Mouse (Mus musculus): ENCODE results near the gene Ccdc12. TPM values are rescaled to one million over a fixed set of nuclear protein-coding genes. Genes with fewer than 3 reads are reported as not detected.

Ccdc12 gene
- total RNA-seq, 2 experiments from 2014 or later: 65.9 to 74.9 TPM

DNA sequence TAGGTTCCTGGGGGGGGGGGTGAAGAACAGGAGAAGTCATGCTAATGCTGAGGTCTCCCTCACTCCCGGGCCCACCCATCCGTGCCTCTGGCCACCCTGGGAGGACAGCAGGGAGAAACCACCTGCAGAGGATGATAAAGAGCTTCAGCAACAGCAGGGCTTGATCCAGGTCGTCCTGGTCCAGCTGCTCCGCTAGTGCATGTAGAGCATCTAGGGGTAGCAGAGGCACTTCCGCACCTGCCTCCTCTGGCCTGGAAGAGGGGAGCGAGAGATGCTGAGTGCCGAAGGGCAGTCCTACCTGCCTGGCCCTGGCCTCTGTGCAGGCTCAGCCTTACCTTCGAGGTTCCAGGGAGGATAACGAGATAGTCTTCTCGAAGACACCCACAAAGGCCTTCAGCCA, 12.0 kb upstream of the Ccdc12 start:
- DNase-seq (ENCODE audit: low spot score in 2 of 2): no peak

DNA sequence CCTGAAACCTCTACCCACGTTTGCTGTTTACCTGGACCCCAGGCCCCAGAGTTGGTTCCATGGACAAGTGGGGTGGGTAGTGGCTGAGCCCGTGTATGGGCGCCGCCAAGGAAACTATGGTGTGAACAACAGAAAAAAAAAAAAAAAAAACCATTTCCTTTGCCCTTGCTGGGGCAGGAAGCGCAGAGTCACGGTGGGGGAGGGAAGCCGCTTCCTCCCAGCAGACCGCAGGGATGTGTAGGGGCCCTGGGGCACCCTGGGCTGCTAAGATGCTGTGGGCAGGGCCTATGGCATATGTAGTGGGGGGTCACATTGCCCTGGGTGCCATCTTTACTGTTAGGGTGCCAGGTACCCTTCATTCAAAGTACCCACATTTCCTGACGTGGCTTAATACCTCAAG, 11.1 kb upstream of the Ccdc12 start:
- no peak for DNase-seq (ENCODE audit: low spot score in 2 of 2)

DNA sequence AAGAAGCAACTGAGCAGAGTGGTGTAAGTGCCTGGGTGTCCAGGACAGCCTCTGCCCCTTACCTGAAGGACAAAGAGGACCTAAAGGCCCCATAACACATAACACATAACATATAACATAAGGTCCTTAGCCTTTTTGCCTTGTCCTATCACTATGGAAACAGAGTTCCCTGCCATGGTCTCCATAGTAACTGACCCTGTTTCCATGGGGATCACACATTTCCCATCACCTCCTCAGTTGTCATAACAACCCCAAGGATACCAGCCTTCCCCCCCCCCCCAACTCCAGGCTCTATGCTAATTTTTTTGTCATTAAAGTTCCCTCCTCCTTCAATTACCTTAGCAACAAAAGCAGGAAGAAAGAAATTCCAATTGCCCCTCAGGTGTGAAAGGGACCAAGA, 6.5 kb upstream of the Ccdc12 start:
- no peak for DNase-seq (ENCODE audit: low spot score in 2 of 2)

DNA sequence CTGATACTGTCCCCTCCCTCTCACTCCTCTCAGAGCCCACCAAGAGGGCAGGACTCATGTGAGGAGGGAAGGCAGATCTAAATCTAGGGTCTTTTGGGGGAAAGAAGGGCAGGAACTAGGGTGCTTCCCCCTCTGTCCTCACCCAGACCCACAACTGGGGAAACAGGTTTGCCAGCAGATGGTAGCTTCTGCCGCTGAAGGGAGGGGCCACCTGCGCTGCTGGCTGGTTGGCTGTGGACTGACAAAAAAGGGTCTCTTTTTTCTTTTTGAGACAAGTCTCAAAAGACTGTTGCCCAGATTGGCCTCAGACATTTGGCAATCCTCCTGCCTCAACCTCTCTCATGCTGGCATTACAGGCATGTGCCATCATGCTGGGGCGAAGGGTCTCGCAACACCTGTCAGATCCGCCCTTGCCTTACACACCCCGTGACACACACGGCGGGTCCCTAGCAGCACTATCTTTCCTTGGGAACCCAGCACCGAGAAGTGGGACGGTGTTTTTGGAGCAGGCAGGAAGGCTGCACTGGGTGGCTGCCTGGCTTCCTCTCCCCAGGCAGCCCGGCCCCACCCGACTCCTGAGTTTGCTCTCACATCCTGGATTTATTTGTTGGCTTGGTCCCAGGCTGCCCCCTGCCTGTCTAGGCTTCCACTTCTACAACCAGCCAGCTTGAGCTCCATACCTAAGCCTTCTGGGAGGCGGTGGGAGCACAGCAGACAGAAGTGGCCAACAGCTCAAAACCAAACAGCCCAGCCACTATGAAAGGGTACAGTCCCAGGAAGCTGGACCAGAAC, 4.2 kb upstream of the Ccdc12 start:
- DNase-seq (ENCODE audit: low spot score in 2 of 2): no peak

DNA sequence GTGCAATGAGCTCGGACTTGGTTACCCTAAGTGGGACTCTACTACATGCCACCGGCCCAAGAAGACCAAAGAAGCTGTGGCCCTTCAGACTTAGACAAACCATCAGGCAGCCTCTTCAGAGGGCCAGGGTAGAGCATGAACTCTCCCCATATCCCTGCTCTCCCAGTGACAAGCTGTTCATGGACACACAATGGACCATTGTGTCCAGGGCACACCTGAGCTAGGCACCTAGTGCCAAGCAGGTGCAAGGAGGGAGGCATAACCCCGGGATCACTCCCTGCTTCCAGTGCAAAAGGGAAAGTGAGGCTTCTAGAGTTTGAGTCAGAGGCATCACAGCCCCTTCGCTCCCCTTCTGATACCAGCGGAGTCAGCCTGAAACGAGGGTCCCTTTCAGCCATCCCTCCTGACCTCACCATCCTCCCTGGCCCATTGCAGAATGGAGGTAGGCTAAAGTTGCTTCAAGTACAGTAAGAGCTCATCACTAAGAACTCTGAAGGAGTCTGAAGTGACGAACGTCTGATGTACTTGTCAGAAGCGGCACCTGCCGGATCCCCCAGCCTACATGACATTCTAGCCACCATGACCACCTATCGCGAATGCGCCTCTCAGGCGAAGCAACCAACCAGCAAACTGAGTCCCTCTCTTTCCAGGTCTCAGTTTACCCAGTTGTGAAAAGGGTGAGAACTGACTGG, 3.2 kb upstream of the Ccdc12 start:
- DNase-seq (ENCODE audit: low spot score in 2 of 2): no peak

DNA sequence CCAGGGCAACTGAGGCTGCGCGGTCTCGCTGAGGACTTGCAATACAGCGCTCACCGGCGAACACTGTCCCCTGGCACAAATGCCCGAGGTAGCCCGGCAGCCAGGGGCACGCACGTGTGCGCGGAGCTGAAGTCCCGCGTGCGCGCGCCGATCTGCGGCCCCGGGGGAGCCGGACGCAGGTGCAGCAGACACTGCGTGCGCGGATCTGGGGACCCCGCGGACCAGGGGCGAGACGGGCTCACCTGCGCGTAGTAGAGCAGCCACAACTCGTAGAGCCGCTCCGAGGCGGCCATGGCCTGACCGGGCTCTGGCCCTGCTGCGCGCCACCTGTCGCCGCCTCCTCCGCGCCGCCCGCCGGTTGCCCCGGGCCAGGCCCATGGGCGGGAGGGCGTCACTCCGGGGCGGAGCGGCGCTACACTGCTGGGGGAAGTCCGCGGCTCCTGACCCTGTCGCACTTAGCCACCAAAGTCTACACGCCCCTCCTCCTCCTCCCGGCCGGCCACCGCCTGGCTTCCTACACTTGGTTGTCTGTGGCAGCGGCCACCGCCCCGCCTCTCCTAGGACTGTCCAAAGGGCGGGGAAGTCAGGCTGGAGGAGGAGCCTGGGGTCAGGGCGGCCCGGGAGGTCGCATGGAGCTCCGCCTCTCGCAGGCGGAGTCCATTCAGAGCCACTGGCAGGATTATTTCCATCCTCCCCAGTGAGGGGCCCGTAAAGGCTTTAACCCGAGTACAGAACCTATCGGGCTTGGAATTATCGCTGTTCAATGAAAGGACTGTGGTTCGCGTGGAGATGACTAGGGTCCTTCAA, 2.4 kb upstream of the Ccdc12 start, which contains the start of gene Nbeal2:
Nbeal2 (minus strand) TSS at position 507 of the 807 bp plus-strand sequence.
- DNase-seq (ENCODE audit: low spot score in 2 of 2): peak; percentile 69 to 87

DNA sequence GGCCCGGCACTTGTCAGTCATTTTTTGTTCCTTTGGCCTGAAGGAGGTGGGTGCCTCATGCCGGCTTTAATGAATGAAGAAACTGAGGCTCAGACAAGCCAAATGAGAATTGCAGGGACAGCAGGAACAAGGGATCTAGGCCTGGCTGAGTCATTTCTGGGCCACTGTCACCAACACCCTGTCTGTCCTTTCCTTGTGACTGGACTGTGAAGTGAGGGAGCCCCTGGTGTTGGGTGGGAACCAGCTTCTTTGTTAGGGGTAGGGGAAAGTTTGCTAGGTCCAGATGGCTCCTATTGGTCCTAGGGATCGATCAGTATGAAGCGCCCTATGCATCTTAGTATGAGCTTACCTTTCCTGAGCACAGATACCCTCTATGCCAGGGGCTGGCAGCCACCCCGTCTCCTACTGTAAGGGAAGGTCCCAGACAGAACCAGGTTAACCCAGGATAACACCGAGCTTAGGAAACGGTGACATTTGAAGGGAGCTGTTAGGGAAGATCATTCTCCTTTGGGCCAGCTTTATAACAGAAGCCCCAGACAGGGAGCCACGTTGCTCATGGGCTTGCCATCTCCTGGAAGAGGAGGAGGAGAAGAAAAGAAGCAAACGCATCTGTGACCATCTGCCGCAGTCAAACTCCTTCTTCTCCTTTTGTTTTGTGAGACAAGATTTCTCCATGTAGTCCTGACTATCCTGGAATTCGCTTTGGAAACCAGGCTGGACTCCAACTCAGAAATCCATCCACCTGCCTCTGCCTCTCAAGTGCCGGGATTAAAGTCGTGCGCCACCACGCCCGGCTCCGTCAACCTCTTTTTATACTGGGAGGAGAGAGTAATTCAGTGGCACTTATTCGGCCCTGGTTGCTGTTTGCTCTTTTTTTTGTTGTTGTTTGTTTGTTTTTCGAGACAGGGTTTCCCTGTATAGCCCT, 1.3 kb upstream of the Ccdc12 start:
- no peak for DNase-seq (ENCODE audit: low spot score in 2 of 2)

DNA sequence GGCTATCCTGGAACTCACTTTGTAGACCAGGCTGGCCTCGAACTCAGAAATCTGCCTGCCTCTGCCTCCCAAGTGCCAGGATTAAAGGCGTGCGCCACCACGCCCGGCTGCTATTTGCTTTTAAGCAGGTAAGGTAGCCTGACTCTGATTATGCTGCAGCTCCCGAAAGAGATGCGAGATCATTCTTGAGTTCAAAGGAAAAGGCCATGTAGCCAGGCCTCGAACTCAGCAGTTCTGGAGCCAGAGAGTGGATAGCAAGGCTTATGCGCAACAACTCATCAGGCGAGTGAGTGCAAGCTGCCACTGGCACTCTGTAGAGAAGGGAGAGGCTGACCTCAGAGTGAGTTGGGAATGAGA, 674 bp upstream of the Ccdc12 start:
- DNase-seq (ENCODE audit: low spot score in 2 of 2): no peak

DNA sequence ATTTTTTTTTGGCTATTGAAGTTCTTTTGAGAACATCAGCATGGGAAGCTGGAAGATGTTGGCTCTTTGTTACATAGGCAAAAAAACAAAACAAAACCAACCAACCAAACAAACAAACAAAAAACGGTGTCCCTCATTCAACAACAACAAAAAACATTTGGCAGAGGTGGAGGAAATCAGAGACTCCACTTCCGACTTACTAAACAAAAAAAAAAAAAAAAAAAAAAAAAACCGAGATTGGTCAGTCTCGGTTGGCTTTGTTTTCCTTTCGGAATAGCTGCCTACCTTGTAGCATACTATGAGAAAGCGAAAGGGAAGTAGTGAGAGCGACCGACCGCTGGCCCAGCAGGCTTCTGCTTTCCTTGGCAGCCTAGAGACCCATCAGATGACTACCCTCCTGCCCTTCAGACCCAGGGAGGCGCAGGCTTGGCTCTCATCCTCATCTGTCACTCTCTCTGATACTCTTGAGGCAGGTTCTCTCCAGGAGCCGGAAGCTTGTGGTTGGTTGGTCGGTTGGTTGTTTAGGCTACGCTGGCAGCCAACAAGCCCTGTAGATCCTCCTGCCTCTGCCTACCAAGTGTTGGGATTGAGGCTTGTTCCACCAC, 1.3 kb downstream of the Ccdc12 start:
- DNase-seq (ENCODE audit: low spot score in 2 of 2): no peak

DNA sequence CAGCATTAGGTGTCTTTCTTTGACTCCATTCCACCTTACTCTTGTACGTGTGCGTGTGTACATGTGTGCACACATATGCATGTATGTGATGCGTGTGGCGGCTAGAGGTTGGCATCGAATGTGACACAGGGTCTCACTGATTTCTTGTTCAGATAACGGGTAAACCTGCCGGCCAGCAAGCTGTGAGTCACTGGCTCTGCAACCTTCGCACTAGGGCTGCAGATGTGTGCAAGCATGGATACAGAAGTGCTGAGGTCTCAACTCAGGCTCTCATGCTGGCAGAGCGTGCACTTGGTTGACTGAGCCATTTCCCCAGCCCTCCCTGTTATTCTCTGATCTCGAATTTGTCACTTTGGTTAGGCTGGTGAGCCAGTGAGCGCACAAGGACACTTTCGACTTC, 3.2 kb downstream of the Ccdc12 start:
- DNase-seq (ENCODE audit: low spot score in 2 of 2): no peak

DNA sequence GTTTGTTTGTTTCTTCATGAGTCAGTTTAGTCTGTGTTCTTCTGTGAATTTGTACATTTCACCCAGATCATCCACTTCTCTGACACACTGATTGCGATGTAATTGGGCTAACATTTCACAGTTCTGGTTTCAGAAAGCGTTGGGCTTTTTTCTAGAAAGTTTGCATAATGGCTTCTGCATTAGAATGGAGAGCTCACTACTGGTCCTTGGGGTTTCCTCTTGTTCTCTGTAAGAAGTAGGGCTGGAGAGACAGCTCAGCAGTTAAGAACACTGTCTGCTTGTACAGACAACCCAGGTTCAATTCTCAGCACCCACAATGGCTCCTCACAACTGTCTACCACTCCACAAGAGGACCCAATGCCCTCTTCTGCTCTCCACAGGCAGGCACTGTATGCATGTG, 3.9 kb downstream of the Ccdc12 start:
- DNase-seq (ENCODE audit: low spot score in 2 of 2): no peak

DNA sequence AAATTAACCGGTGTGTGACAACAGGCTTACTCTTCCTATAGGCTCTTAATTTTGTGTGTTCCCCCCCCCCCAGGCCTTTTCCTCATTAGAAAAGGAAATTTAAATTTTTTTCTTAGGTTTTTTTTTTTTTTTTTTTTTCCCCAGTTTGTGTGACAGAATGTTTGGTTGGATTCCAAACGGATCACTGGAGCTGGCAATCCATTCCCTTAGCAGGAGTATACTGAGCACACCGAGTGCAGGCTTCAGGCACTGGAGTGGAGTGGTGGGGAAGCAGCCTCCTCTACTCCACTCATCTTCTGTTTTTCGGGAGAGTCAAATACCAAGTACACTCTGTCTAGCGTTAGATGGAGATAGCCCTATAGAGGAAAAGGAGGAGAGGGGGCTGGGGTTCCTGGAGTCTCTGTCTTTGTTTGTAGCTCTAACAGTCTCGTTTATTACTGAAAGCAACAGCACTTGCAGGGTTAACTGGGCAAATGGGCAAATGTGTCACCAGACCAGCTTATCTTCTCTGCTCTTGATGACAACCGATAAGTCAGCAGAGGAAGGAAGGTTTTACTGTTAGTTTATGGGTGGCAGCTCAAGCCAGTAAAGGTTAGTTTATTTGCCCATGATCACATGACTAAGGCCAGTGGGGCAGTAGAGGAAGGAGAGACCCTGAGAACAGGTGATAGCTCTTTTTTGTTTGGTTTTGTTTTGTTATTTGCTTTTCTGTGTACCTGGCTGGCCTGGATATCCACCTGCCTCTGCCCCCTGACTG, 4.7 kb downstream of the Ccdc12 start:
- DNase-seq (ENCODE audit: low spot score in 2 of 2): no peak

DNA sequence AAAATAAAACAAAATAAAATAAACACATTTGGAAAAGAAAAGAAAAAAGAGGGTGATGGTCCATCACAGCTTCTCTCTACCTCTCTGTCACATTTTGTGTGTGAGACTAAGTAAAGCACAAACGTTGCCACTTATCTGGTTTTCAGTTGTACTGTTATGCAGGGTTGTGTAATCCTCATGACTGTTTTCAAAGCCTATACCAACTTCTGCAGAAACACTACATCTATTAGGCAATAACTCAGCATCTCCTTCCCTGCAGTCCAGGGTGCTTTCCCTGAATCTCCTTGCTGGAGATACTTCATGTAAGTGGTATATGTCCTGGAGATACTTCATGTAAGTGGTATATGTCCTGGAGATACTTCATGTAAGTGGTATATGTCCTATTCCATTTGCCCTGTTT, 6.5 kb downstream of the Ccdc12 start:
- DNase-seq (ENCODE audit: low spot score in 2 of 2): no peak

DNA sequence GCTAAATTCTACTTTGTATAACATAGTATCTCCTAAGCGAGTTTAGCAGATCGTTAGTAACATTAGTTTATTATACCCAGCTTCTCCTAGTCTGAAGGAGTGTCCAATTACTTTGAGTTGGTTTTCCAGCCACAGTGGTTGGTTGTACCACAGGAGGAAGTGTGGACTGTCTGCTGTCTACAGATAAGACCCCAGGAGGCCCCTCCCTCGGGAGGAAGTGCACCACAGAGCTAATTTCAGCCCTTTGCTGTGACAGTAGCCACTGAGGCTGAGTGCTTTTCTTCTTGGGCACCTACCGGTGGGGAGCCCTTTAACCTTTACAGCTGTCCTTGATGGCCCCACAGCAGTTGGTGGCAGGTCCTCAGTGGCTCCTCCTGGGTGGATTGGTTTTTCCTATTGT, 9.6 kb downstream of the Ccdc12 start:
- no peak for DNase-seq (ENCODE audit: low spot score in 2 of 2)

DNA sequence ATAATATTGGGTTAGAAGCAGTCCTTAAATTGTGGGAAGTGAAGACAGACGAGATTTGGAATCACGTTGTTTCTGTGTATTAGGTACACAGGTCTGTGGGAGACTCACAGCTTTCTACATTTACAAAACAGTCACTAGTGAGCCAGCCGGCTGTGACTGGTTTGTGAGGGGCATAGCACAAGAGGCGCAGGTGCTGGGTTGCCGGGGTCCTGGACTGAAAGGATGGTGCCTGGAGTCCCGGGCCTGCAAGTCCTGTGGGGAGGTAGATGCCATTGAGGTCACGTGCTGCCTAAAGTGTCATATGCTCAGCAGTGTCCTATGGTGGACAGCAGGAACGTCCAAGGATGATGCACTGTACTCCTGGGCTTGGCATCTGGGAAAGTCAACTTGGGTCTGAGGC, 10.1 kb downstream of the Ccdc12 start:
- no peak for DNase-seq (ENCODE audit: low spot score in 2 of 2)

DNA sequence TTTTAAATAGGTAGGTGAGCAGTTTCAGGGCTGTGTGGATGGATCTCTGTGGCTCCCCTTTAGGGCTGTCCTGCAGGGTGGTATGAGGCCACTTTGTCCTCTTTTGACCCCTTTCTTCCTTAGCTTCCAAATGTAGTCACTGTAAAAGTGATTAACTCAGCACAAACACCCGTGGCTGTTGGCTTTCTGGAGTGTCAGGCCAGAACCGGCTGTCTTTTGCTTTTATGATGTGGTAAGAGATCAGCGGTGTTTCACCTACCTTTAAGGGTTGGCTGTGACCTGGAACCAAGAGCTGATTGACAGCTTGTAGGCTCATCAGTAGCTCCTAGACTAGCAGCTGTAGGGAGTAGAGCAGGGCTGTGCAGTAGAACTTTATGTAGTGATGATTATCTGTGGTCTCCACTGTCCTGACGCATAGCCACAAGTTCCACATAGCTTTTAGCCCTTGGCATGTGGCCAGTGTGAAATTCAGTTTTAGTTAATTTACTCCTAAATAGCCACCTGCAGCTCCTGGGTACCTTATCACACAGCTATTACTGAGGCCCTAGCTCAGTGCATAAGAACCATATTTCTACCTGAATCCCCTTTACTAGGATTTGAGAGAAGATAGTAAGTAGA, 11.0 kb downstream of the Ccdc12 start:
- DNase-seq (ENCODE audit: low spot score in 2 of 2): no peak

DNA sequence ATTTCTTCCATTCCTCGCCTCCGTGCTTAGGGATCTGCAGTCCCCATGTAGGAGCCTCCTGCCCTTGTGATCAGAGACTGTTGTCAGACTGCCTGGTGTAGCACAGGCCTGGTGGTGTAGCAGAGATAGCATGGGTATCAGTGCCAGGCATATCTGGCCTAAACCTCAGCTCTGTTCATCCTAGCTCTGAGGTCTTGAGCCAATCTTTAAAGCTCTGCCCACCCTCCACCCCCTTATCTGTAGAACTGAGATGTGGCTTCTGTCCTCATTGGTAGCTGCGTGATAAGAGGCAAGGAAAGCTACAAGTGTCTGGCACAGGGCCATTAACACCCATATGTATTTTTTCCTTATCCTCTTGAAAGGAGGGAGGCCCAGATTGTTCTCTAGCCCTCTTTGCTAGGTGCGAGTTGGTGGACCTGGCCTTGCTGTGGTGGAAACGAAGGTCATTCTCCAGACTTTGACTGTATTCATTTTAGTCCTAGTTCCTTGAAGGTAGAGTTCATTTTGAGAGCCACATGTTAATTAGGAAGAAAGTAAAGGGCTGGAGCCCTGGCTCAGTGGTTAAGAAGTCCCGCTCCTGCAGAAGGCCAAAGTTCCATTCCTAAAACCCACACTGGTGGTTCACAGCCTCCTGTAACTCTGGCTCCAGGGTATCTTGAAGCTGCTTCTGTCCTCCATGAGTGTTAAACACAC, 12.4 kb downstream of the Ccdc12 start:
- no peak for DNase-seq (ENCODE audit: low spot score in 2 of 2)

DNA sequence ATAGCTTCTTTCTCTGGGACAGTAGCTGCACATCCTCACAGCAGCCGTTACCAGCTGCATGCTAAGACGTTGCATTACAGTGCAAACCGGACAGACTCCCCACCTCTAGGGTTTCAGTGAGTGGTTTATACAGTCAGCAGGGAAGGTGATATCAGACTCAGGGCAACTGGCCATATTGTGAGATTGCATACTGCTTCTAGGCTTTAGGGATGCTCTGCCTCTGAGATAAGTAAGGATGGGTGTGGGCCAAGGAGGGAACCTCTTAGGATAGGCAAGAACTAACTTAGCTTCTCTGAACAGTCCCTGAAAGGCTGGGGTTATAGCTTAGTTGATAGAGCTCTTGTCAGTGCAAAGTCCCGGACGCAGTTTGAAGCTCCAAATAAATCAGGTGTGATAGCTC, 13.5 kb downstream of the Ccdc12 start:
- no peak for DNase-seq (ENCODE audit: low spot score in 2 of 2)
